Mouse (Mus musculus): ENCODE results near the gene Myh3.

- no peak for TF ChIP-seq EP300 (IDR thresholded peaks at IDR 0.05; ENCODE audit: low read depth)
- TF ChIP-seq CTCF (IDR thresholded peaks at IDR 0.05; ENCODE audit: low read depth), result no peak
These were observed 35.1 kb upstream of the Myh3 start for GRCm38 (mm10) chr11:67043007-67043406.
